Mouse (Mus musculus): ENCODE results near the gene Sp1. TPM values are rescaled to one million over a fixed set of nuclear protein-coding genes. Genes with fewer than 3 reads are reported as not detected.
A peak's percentile ranks its signal among the peaks of the same experiment; 100 is the strongest.

The Sp1 gene
- polyA plus RNA-seq (2012; ENCODE audit: insufficient read depth, low replicate concordance): 3.9 and 15.5 TPM in 2 replicates

DNA sequence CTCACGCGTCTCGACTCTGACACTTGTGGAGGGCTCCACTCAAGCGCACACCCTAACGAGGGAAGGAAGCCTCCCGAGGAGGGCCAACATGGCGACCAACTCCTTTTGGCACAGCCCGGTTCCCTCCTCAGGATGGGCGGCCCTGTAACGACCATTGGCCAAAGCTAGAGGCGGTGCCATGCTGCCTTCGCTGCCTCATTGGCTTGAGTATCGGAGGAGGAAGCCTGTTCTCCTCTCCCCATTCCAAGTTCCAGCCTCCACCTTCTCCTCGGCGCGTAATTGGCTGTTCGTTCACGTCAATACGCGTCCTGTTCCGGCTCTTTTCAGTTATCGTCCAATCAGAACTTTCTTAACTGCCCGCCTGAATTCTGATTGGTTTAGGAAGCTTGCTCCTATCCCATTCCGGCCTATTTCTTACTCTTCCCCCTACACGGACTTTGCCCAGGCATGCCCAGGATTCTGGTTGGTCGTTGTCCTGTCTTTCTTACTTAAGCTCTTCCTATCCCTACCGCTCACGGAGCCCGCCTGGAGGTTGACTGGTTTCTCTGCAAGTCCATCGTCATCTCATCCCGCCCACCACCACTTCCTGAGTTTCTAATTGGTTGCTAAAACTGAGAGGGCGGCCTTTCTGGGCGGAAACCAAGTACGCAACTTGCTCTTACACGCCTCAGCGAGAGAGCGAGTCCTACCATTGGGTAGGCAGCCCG lies at the start of gene Sp1:
Gene Sp1 (plus strand): TSS at position 655 of the 707 bp plus-strand sequence.
- peaks cover 64% of the 10 kb centered on the region for H3K4me1 ChIP-seq
- H3K4me3 ChIP-seq (replicated peaks): peak within 1 kb of the TSS; percentile 96
- no peaks in the 10 kb centered on the region for H3K9me3 ChIP-seq
- H3K27me3 ChIP-seq (replicated peaks): no peaks in the 10 kb centered on the region
- peaks cover 36% of the 10 kb centered on the region for H3K36me3 ChIP-seq (replicated peaks; ENCODE audit: low read length)
- TF ChIP-seq FLI1 (IDR thresholded peaks at IDR 0.05; ENCODE audit: low read length): no peak
- no peak for TF ChIP-seq GATA1 (IDR thresholded peaks at IDR 0.05; ENCODE audit: borderline replicate concordance, low read length)

DNA sequence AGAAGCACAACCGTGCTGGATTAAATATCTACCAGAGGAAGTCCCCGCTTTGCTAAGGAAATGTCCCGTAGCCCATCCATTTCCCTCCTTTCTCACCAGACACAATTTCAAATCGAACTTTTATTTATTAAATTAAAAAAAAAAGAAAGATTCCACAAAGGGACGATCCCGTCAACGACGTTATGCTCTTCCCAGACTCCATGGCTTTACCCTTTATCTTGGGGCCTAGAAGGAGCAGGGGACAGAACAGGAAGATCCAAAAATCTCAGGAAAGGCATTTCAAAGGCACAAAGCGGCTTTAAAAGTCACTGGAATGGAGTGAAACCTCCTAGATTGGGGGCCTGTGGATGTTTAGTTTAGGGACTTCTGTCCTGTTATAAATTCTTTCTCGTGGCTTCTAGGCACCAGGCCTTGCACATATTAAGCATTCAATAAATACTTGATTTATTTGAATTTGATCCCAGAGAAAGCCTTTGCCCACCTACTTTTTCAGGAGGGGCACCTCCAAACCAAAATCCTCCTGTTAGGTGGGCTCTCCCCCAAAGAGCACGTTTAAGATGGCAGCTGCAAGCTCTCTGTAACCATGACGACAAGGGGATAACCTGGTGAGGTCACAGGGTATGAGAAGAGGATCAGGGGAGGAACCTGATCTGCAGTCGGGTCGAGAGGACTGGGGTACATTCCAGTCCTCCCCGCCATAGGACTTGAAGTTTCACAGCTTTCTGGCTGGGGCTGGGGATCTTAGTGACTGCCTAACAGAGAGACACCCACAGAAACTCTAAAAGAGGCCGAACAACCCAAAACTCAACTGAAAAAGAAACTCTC lies 49.2 kb upstream of the Sp1 start:
- no peak overlapping the region for H3K4me3 ChIP-seq (replicated peaks)
- peaks cover 3% of the 10 kb centered on the region; the same call in 1 of the 2 replicates for H3K9me3 ChIP-seq
- TF ChIP-seq GATA1 (IDR thresholded peaks at IDR 0.05; ENCODE audit: borderline replicate concordance, low read length): no peak
- TF ChIP-seq FLI1 (IDR thresholded peaks at IDR 0.05; ENCODE audit: low read length): no peak
- no peaks in the 10 kb centered on the region for H3K36me3 ChIP-seq (replicated peaks; ENCODE audit: low read length)
- H3K4me1 ChIP-seq: peaks cover 47% of the 10 kb centered on the region
- H3K27me3 ChIP-seq (replicated peaks): peaks cover 68% of the 10 kb centered on the region

GRCm38 (mm10) chr15:102358126-102358525 lies 47.8 kb upstream of the Sp1 start:
- Histone ChIP-seq H3K4me3 (replicated peaks) (peak overlapping the region; percentile 84), H3K27me3 (replicated peaks) (peaks cover 77% of the 10 kb centered on the region), H3K9me3 (peaks cover 3% of the 10 kb centered on the region; the same call in 1 of the 2 replicates), H3K36me3 (replicated peaks; ENCODE audit: low read length) (no peaks in the 10 kb centered on the region), H3K4me1 (peaks cover 50% of the 10 kb centered on the region)
- TF ChIP-seq GATA1 (IDR thresholded peaks at IDR 0.05; ENCODE audit: borderline replicate concordance, low read length) (no peak), FLI1 (IDR thresholded peaks at IDR 0.05; ENCODE audit: low read length) (no peak)

DNA sequence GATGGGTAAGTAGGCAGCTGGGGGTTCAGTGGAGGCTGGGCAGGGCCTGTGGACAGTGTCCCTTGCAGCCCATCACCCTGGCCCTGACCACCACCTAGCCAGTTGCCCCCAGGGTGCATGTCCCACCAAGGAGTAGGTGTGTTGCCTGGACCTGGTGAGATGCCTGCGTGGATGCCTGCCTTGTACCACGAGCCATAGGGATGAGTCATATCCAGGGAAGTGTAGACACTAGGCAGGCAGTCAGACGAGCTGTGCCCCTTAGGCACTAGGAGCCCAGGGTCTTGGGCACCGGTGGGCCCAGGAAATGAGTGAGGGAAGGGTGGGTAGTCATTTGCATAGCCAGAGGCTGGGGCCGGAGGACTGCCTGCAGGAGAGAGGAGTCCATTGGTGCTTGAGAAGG lies 47.1 kb upstream of the Sp1 start:
- H3K4me3 ChIP-seq (replicated peaks): peak overlapping the region; percentile 24
- peaks cover 57% of the 10 kb centered on the region for H3K4me1 ChIP-seq
- TF ChIP-seq FLI1 (IDR thresholded peaks at IDR 0.05; ENCODE audit: low read length) (no peak), GATA1 (IDR thresholded peaks at IDR 0.05; ENCODE audit: borderline replicate concordance, low read length) (no peak)
- H3K27me3 ChIP-seq (replicated peaks): peaks cover 81% of the 10 kb centered on the region
- H3K9me3 ChIP-seq: peaks cover 3% of the 10 kb centered on the region; the same call in 1 of the 2 replicates
- no peaks in the 10 kb centered on the region for H3K36me3 ChIP-seq (replicated peaks; ENCODE audit: low read length)

DNA sequence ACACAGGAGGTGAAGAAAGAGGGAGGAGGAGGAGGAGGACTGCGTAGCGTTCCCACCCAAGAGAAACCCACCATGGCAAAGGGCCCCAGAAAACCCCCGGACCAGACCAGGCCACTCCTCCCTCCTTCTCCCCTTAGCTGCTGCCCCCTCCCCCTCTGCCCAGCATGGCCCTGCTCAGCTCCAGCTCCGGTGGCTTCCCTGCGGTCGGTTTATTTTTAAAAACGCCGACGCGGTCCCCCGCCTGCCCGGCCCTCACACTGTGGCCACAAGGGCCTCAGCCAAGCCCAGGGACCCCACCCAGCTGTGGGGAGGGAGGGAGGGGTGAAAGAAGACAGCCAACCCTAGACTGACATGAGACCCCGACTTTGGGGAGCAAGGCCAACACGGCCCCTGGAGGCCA lies 43.3 kb upstream of the Sp1 start:
- peaks cover 84% of the 10 kb centered on the region for H3K27me3 ChIP-seq (replicated peaks)
- peak overlapping the region; percentile 75 for H3K4me3 ChIP-seq (replicated peaks)
- H3K9me3 ChIP-seq: peaks cover 3% of the 10 kb centered on the region; the same call in 1 of the 2 replicates
- H3K4me1 ChIP-seq: peaks cover 72% of the 10 kb centered on the region
- no peak for TF ChIP-seq FLI1 (IDR thresholded peaks at IDR 0.05; ENCODE audit: low read length)
- TF ChIP-seq GATA1 (IDR thresholded peaks at IDR 0.05; ENCODE audit: borderline replicate concordance, low read length): no peak
- no peaks in the 10 kb centered on the region for H3K36me3 ChIP-seq (replicated peaks; ENCODE audit: low read length)

GRCm38 (mm10) chr15:102364678-102365077 lies 41.3 kb upstream of the Sp1 start:
- peaks cover 3% of the 10 kb centered on the region; the same call in 1 of the 2 replicates for H3K9me3 ChIP-seq
- peaks cover 78% of the 10 kb centered on the region for H3K27me3 ChIP-seq (replicated peaks)
- no peak overlapping the region for H3K4me3 ChIP-seq (replicated peaks)
- TF ChIP-seq FLI1 (IDR thresholded peaks at IDR 0.05; ENCODE audit: low read length): no peak
- no peak for TF ChIP-seq GATA1 (IDR thresholded peaks at IDR 0.05; ENCODE audit: borderline replicate concordance, low read length)
- H3K4me1 ChIP-seq: peaks cover 60% of the 10 kb centered on the region
- H3K36me3 ChIP-seq (replicated peaks; ENCODE audit: low read length): no peaks in the 10 kb centered on the region

DNA sequence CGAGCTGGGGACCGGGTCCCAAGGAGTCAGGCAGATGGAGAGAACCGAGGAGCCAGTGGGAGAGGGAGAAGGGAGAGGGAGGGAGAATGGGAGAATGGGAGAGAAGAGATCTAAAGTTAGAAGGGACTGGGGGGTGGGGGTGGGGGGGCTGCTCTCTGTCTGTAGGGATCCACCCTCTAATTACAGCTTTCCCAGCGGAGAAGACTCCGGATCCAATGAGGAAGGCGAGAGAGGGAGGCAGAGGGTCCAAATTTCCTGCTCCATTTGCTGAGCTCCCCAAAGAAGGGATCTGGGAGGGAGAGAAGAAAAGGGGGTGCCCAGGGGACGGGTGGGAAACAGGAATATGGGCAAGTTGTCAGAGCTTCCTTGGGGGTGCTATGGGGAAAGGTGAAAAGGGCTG lies 39.7 kb upstream of the Sp1 start:
- TF ChIP-seq FLI1 (IDR thresholded peaks at IDR 0.05; ENCODE audit: low read length) (no peak), GATA1 (IDR thresholded peaks at IDR 0.05; ENCODE audit: borderline replicate concordance, low read length) (no peak)
- H3K4me1 ChIP-seq: peaks cover 74% of the 10 kb centered on the region
- H3K9me3 ChIP-seq: peaks cover 3% of the 10 kb centered on the region; the same call in 1 of the 2 replicates
- no peaks in the 10 kb centered on the region for H3K36me3 ChIP-seq (replicated peaks; ENCODE audit: low read length)
- H3K4me3 ChIP-seq (replicated peaks): no peak overlapping the region
- H3K27me3 ChIP-seq (replicated peaks): peaks cover 80% of the 10 kb centered on the region

GRCm38 (mm10) chr15:102366733-102367344 lies 39.1 kb upstream of the Sp1 start, which contains the start of gene Sp7:
Gene Sp7, minus strand, starts transcription at chr15:102367182.
- Histone ChIP-seq H3K36me3 (replicated peaks; ENCODE audit: low read length) (no peaks in the 10 kb centered on the region), H3K9me3 (no peaks in the 10 kb centered on the region), H3K4me3 (replicated peaks) (peak within 1 kb of the TSS; percentile 83), H3K27me3 (replicated peaks) (peaks cover 83% of the 10 kb centered on the region), H3K4me1 (peaks cover 80% of the 10 kb centered on the region)
- TF ChIP-seq FLI1 (IDR thresholded peaks at IDR 0.05; ENCODE audit: low read length): no peak
- TF ChIP-seq GATA1 (IDR thresholded peaks at IDR 0.05; ENCODE audit: borderline replicate concordance, low read length): no peak

DNA sequence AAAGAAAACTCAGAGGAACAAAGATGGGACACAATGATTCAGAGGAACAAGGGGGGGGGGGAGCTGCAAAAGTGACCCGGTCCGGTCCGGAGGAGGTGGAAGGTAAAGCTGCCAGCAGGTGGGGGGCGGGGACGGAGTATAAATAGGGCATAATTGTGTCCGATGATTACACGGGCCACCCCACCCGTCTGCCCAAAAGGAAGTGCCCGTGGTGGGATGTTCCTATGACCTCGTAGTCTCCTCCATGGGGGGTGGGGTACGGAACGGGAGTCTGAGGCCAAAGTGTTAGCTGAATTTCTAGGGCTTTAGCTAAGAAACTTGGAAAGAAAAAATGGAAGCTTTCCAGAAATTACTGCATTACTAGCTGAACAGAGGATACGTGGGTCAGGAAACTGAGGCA lies 36.0 kb upstream of the Sp1 start:
- Histone ChIP-seq H3K4me3 (replicated peaks) (peak overlapping the region; percentile 69), H3K9me3 (no peaks in the 10 kb centered on the region), H3K36me3 (replicated peaks; ENCODE audit: low read length) (no peaks in the 10 kb centered on the region), H3K4me1 (peaks cover 74% of the 10 kb centered on the region), H3K27me3 (replicated peaks) (peaks cover 83% of the 10 kb centered on the region)
- TF ChIP-seq GATA1 (IDR thresholded peaks at IDR 0.05; ENCODE audit: borderline replicate concordance, low read length) (no peak), FLI1 (IDR thresholded peaks at IDR 0.05; ENCODE audit: low read length) (no peak)
